Mouse (Mus musculus) mouse trophoblast stem cell (cell line): ENCODE data around the gene Chpt1.

Experiments
- in situ Hi-C, 2 experiments: fragments of 300-500 bp; cut with MseI, MboI; formaldehyde crosslinking; loops; 2 replicates in 1 of 2; 3 replicates in 1 of 2; pipeline ENCODE4 v1.15.1; 2025

The Chpt1 gene

GRCm38 (mm10) chr10:88405812-88406211 lies 98.1 kb downstream of the Chpt1 start:
- in situ Hi-C loops, result no loop called here

DNA sequence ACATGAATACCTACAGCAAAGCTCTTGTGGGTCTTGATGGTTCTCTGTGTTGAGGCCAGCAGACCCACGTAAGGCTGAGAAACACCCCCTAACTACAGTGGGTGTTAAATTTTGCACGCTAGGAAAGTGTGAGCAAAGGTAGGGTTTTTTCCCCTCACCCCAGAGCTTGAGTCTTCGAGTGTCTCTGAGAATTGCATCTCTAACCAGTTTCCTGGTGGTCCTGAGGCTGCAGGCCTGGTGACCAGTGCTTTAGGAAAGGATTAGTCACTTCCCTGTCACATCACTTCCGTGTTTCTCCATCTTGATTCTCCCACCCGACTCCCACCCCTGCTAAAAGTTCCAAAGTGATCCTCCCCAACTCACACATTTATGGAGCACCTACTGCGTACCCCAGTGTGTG lies 99.7 kb downstream of the Chpt1 start:
- in situ Hi-C loops, result no loop called here

DNA sequence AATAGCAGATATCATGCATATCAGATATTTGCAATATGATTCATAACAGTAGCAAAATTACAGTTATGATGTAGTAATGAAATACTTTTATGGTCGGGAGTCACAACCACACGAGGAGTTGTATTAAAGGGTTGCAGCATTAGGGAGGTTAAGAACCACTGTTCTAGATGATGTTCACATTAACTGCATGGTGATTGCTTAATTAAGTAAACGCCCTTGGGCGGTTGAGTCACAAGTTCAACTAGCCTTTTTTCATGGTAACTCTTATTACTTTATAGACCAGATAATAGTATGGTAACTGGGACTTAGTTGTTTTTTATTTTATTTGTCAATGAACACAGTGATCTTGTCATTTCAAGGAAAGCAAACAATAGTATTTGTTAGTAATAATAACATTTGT lies 100.9 kb downstream of the Chpt1 start:
- in situ Hi-C loops, result no loop called here
